Mouse (Mus musculus): ENCODE results near the gene Klhl24.

Gene Klhl24

GRCm38 (mm10) chr16:20144568-20144967, 47.2 kb downstream of the Klhl24 start:
- no peak for DNase-seq (ENCODE audit: low spot score)

GRCm38 (mm10) chr16:20151991-20152390, 54.6 kb downstream of the Klhl24 start:
- DNase-seq (ENCODE audit: low spot score), result no peak

GRCm38 (mm10) chr16:20153742-20154141, 56.4 kb downstream of the Klhl24 start:
- no peak for DNase-seq (ENCODE audit: low spot score)

- DNase-seq (ENCODE audit: low spot score), result no peak
Observed at GRCm38 (mm10) chr16:20160130-20160529, 62.8 kb downstream of the Klhl24 start.

- no peak for DNase-seq (ENCODE audit: low spot score)
Observed at GRCm38 (mm10) chr16:20169071-20169470, 71.7 kb downstream of the Klhl24 start.

- DNase-seq (ENCODE audit: low spot score), result no peak
Observed at GRCm38 (mm10) chr16:20169471-20170106, 72.2 kb downstream of the Klhl24 start.

Measured in urinary bladder, postnatal 25 days (tissue).